Mouse (Mus musculus): Measurements from ENCODE around the gene Zfp804a.
A peak's percentile ranks its signal among the peaks of the same experiment; 100 is the strongest.

Gene Zfp804a

DNA sequence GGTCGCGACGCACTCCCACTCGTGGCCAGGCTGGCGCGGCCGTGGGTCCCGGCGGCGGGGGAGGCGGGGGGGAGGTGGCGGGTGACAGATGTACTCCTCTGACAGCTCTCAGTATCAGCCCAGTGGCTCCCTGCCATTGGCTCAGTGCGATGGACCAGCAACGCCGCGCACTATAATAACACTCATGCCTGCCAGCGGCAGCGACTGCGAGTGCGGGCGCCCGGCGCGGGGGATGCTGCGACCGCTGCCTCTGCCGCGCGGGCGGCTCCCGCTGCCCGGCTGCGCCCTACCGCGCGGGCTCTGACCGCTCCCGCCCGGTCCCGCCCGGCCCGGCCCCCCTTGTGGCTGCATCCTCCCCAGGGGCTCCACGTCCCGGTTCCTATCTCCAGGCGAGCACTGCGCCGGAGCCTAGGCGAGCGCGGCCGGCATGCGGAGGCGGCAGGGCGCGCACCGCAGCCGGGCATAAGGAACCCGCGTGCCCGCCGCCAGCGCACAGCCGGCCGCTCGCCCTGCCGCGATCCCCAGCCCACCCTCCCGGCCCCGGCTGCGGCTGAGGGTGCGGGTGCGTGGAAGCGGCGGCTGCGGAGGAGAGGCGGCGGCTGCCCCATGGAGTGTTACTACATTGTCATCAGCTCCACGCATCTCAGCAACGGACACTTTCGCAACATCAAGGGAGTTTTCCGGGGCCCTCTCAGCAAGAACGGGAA is at the start of gene Zfp804a:
Zfp804a (plus strand) TSS at position 38 of the 707 bp plus-strand sequence.
- DNase-seq (ENCODE audit: low read depth, low spot score), result peak; percentile 53

- no peak for DNase-seq (ENCODE audit: low read depth, low spot score)
These were observed 1.4 kb upstream of the Zfp804a start for GRCm38 (mm10) chr2:82051635-82052034.

DNA sequence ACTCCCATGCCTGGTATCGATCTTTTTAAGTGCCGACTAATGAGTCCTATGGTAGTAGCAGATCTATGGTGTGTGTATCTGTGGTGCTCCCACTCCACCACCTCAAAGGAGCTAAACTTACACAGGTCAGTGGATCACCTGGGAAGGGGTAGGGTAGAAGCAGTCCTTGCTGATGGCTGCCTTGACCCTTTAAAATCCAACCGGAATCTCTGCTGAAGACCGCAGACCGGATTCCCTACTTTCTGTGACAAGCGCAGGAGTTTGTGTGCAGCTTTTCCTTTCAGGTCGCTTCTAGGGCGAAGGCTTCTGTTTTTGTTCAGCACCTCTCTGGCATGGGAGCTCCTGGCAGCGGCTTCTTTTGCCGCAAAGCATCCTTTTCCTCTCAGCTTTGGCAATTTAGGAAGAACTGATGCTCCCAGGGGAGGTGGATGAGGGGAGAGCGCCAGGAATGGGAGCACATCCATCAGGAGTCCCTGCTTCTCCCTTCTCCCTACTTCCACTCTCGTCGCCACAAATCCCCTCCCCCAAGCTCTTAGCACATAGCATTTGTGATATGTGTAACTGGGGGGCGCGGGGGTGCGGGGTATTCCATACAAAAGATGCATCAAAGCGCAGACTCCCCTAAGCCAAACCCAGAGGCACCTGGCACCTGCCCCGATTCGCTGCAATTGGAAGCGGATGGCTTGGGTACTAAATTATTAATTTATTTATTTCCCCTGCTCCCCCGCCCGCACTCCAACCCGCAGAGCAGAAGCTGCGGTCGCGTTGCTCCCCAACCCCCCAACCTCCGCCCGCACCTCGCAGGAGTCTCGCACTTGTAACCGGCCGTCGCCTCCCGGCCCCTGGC is 461 bp upstream of the Zfp804a start:
- DNase-seq (ENCODE audit: low read depth, low spot score), result no peak

DNA sequence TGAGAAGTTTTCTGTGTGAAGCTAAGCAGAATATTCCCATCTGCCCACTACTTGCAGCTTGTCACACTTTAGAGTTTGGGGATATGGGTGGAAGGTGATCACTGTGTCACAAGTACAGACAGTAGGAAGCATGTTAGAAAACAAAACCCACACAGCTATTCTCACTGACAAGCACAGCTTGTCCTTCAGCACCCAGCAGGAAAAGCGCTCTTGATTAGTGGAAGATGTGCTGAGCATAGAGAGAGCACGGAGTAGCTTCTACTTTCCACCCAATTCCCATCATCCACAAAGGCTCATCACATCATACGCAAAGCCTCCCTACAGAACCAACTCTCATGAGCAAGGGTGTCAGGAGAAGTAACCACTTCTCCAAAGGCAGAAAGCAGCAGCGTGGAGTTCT is 1.4 kb downstream of the Zfp804a start:
- no peak for DNase-seq (ENCODE audit: low read depth, low spot score)

GRCm38 (mm10) chr2:82064671-82065070 is 11.6 kb downstream of the Zfp804a start:
- DNase-seq (ENCODE audit: low read depth, low spot score), result no peak

- DNase-seq (ENCODE audit: low read depth, low spot score), result no peak
These were observed 14.9 kb downstream of the Zfp804a start for GRCm38 (mm10) chr2:82067912-82068311.

DNA sequence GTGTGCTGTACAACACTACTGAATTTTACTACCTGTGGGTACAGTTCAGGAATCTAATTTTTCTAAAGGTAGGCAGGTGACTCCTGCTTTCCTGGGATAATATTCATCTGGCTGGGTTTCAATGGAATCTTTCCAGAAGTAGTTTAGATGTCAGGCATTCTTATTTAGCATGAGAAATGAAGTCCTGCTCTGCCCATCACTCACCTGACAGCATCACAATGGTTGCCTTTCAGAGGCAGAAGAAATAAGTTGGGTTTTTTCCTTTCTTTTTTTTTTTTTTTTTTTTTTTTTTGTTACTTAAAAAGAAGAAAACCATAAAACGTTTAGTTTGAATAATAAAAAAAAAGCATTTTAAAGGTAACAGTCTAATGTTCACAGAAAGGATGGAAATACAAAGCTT is 16.1 kb downstream of the Zfp804a start:
- DNase-seq (ENCODE audit: low read depth, low spot score), result no peak

- DNase-seq (ENCODE audit: low read depth, low spot score), result no peak
These were observed 23.9 kb downstream of the Zfp804a start for GRCm38 (mm10) chr2:82076883-82077282.

DNA sequence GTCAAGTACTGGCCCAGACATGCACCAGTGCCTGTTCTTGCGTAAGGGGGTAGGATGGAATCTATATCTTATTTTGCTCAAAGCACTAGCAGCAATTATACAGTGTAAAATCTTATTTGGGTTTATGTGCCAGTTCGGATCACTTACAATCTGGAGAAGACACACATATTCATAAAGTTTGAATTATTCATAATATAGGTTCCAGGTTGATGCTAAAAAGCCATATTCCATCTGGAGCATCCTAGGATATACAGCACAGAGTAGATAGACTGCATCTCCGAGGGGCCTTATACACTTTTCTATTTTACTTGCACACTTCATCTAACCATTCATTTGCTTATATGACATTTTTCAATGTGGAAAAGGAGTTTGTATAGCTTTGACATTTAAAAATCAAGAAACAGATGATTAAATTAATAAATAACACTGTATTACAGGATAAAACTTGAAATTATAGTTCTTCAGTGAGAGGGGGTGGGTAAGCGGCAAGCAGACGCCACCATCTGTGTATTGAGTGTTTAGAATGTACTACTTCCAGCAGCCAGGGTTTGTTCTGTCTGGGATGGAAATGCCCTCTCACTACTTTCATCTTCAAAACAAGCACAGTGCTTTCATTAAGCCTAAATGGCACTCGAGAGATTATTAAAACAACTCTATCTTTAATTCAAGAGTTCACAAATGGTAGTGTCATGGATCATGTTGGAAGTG is 25.4 kb downstream of the Zfp804a start:
- DNase-seq (ENCODE audit: low read depth, low spot score), result no peak

- DNase-seq (ENCODE audit: low read depth, low spot score), result peak; percentile 3
These were observed 27.7 kb downstream of the Zfp804a start for GRCm38 (mm10) chr2:82080678-82081077.

DNA sequence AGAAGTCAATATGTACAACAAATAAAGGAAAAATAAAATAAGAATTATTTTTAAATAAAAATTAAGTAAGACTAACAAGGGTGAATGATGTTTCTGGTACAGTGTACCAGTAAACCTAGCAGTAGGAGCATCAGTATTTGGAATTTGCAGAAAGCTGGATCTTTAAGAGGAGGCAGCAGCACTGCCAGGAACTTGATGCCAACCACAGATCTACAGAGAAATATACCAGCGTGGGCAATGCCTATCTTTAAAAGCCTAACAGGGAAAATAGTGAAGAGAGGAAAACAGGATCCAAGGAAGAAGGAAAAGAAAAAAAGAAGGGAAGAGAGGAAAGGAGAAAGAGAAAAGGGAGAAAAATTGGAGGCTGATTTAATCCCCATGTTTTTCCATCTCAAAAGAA is 60.1 kb downstream of the Zfp804a start:
- no peak for DNase-seq (ENCODE audit: low read depth, low spot score)

DNA sequence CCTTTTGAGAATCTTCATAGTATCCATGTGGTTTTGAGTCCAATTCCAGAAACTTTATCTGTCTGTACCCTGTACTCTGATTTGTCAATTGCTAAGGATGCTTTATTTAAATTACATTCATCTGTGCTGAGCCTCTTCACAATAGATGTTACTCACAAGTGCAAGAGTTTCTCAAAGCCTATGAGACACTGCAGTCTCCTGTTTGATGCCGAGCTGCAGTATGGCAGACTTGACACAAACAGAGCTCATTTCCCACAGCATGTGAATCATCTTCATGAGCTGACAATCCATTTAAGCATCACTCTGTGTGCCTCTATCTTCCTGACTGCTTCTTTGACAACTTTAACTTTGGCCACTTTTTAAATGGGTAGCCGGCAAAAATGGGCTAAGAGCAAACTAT is 60.6 kb downstream of the Zfp804a start:
- DNase-seq (ENCODE audit: low read depth, low spot score), result no peak

DNA sequence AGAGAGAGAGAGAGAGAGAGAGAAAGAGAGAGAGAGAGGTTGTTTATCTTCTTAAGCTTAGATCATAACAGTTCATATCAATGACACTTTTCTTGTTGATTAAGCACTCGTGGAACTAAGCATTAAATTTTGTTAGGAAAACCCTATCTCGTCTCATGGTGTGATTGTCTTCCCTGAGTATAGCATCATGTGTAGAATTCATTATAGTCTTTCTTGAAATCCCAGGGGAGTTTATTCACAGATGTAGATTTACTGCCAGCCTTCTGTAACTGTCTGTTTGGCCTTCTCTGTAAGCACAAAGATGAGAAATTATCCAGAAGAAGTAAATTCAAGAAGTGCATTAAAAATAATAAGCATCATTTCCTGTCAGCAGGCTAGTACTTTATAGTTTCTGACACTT is 66.6 kb downstream of the Zfp804a start:
- no peak for DNase-seq (ENCODE audit: low read depth, low spot score)

GRCm38 (mm10) chr2:82178693-82179092 is 125.7 kb downstream of the Zfp804a start:
- no peak for DNase-seq (ENCODE audit: low read depth, low spot score)

DNA sequence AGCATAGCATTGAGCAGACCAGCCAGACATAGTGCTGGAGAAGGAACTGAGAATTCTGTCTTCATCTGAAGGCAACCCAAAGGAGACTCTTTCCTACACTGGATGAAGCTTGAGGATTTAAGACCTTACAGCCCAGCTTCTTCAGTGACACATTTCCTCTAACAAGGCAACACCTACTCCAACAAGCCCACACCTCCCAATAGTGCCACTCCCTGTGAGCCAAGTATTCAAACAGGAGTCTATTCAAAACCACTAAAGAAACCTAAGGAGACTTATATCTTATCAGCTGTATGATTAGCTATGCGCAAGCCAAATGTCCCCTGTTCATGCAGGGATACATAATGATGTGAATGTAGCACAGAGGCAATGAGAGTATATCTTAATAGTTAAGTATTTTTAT is 128.0 kb downstream of the Zfp804a start:
- DNase-seq (ENCODE audit: low read depth, low spot score), result no peak

DNA sequence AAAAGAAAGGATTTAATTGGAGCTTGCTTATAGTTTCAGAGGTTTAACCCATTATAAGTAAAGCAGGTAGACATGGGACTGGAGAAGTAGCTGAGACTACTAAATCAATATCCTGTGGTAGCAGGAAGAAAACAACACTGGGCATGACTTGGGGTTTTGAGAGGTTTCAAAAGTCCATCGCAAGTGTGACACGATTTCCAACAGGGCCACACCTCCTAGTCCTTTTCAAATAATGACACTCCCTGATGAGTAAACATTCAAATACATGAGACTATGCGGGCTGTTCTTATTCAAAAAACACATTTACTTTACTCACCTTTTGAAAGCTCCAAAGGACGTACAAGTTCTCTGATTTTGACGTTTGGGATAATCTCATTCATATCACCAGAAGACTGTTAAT is 146.9 kb downstream of the Zfp804a start:
- DNase-seq (ENCODE audit: low read depth, low spot score), result no peak

GRCm38 (mm10) chr2:82200616-82201015 is 147.6 kb downstream of the Zfp804a start:
- no peak for DNase-seq (ENCODE audit: low read depth, low spot score)

GRCm38 (mm10) chr2:82210605-82211004 is 157.6 kb downstream of the Zfp804a start:
- DNase-seq (ENCODE audit: low read depth, low spot score), result no peak

GRCm38 (mm10) chr2:82211972-82212371 is 158.9 kb downstream of the Zfp804a start:
- no peak for DNase-seq (ENCODE audit: low read depth, low spot score)

DNA sequence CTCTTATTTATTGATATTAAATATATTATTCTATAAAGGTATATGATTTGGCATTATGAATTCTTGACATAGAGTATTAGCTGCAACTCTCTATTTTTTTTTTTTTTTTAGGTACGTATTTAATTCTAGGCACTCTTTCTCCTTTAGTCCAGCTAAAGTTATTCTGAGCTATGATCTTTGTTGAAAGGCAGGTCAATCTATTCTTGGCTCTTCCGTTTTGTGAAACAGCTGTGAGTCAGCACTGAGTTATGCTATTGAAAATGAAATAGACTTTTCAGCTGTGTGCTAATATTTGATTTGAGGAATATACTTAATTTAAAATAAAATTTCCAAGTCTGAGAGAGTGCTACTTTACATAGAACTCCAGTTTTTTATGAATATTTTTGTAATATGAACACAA is 164.9 kb downstream of the Zfp804a start:
- no peak for DNase-seq (ENCODE audit: low read depth, low spot score)

- DNase-seq (ENCODE audit: low read depth, low spot score), result no peak
These were observed 193.0 kb downstream of the Zfp804a start for GRCm38 (mm10) chr2:82246020-82246419.

GRCm38 (mm10) chr2:82246902-82247522 is 194.0 kb downstream of the Zfp804a start:
- DNase-seq (ENCODE audit: low read depth, low spot score), result no peak

All from retina, postnatal 7 days (tissue).